Mouse (Mus musculus) embryo, embryonic 9.5 days (tissue): ENCODE results near the gene Mybph.
A peak's percentile ranks its signal among the peaks of the same experiment; 100 is the strongest.
"Not testable (repeated sequence)": the region's sequence is repeated elsewhere in the genome, so short reads cannot be mapped to it uniquely, and the experiment has no call there.

Source experiments
- DNase-seq: peaks from one replicate; pipeline ENCODE4 v3.0.0-alpha.2; 2017; ENCODE audit errors: extremely low spot score

Gene Mybph

DNA sequence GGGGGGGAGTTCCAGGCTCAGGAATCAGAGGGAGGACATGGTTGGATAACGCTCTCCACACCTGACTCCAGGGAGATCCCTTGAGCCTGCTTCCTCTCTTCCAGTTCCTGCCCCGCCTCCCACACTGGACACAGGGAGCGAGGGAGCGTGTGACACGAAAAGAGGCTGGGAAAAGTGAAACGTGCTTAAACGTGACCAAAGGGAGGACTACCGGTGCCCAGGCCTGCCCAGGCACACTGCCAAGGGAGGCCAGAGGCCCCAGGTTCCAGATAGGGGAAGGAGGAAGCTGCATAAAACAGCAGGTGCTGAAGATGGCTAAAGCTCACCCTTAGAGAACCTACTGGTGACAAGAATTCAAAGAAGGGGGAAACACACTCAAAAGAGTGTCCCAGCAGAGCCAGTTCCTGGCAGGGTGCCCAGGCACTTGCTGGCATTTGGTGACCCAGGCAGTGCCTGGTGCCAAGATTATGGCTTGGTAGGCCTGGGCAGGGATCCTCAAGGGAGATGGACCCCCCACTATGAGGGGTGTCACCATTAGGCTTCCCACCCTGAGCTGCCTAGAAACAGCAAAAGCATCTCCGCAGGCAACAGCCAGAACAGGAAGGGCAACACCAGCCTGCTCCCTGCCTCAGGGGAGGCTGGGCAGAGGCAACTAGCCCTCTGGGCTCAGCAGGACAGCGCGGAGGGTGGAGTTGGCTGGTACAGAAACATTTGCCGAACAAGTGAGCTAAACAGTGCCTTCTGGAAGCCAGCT, 39.7 kb downstream of the Mybph start:
- DNase-seq = no peak

GRCm38 (mm10) chr1:134233681-134234454, 40.6 kb downstream of the Mybph start:
- DNase-seq = no peak

DNA sequence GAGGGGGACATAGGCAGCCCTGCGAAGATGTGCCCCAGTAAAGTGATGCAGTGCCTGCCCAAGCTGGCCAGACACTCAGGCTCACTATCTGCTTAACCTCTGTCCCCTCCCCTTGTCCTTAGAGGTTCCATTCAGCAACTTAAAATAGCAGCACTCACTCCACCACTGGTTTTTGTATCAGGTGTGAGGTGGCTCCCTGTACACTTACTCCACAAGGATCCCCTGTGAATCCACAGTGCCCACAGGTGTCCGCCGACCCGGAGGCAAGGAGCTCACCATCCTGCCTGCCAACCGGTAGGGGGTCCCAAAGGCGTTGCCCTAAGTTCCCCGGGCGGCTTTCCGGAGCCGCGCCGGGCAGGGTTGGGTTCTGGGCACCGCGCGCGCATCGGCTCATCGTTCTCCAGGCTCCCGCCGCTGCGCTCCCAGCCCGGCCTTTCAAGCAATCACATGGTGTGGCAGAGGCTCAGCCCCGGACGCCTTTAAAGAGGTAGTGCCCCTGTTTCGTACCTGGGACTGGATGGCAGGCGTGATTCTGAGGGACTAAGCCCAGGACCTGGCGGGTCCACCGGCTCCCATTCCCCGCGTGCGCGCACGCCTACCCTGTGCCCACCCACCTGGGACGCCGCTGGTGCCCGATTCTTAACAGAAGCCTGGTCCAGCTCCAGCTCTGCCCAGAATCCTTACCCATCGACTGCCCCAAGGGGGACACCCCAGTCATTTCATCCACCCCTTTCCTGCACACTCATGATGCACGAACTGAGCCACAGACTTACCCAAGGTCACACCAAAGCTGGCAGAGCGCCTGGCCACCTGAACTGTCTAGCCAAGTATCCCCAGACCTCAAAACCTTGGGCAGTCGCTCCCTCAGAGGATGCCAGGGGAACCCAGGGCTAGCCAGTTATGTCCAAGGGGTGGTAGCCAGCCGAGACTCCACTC, 41.5 kb downstream of the Mybph start:
- no peak for DNase-seq

- peak; percentile 38 for DNase-seq
These were observed 42.2 kb downstream of the Mybph start, which contains the start of gene Adora1 for GRCm38 (mm10) chr1:134235391-134235921. Adora1 (minus strand) TSS chr1:134235431.

DNA sequence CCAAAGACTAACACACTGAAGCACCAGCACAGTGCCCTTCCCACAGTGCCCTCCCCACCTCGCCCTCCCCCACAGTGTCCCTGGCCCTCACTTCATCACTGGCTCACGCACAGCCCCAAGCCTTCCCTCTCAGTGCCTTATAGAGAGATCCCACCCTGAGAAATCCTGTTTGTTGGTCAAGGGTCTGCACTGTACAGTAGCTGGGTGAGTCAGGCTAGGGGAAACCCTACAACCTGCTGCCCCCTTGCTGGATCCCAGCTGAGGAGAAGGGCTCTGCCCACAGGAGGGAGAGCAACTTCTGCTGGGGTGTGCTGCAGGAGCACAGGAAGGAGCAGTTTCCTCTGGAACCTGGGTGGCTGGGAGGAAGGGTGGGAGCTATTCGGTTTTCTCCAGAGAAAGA, 42.9 kb downstream of the Mybph start:
- DNase-seq = no peak

DNA sequence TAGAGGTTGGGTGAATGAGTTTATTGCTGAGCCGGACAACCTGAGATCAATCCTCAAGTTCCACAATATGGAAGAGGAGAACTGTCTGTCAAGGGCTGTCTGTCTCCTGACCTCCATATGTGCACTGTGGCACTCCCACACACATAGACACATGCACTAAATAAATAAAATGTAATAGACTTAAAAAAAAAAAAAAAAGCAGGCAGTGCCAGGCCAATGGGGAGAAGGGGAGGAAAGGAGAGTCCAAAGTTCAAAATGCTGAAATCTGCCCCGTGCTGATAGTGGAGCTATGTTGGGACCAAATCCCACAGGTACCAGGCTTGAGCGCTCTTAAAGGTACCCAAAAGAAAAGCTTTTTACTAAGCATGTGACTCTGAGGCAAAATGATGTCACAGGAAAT, 44.2 kb downstream of the Mybph start:
- DNase-seq = no peak

- DNase-seq = no peak
These were observed 47.5 kb downstream of the Mybph start for GRCm38 (mm10) chr1:134240701-134241100.

DNA sequence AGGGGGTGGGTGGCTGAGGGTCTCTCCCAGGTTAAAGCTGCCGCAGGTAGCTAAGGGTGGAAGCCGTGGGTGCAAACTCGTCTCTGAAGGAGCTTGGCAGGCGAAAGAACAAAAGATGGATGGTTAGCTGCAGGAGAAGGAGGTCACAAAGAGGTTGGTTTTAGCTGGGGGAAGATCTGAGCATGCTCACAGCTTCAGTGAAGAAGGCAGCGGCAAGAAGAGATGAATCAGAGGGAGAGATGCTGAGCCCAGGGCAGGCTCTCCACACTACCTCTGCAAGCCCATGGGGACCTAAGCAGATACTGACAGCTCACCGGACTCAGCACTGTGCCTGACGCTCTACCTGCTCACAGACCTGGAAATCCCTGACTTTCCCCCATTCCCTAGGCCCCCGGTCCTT, 48.0 kb downstream of the Mybph start:
- no peak for DNase-seq

GRCm38 (mm10) chr1:134242286-134242685, 49.0 kb downstream of the Mybph start:
- DNase-seq = no peak

- no peak for DNase-seq
These were observed 50.3 kb downstream of the Mybph start for GRCm38 (mm10) chr1:134243505-134243904.

GRCm38 (mm10) chr1:134243948-134244914, 51.0 kb downstream of the Mybph start:
- DNase-seq = peak; percentile 89

GRCm38 (mm10) chr1:134245004-134245717, 51.9 kb downstream of the Mybph start:
- no peak for DNase-seq

GRCm38 (mm10) chr1:134246590-134246989, 53.3 kb downstream of the Mybph start:
- no peak for DNase-seq

DNA sequence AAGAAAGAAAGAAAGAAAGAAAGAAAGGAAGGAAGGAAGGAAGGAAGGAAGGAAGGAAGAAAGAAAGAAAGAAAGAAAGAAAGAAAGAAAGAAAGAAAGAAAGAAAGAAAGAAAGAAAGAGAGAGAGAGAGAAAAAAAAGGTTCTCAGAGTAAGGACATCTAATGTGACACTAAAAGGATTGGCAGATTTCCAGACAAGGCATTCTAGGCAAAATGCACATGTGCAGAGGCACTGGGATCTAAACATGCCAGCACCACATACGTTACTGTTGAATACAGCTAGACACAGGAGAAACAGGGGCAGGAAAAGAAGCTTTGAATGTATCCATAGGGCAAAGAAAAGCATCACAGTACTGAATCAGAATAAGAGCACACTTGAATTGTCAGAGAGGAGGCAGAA, 56.4 kb downstream of the Mybph start:
- not testable (repeated sequence) for DNase-seq
